Mouse (Mus musculus) forebrain, postnatal 0 days (tissue): ENCODE measurements around the gene Shisa6. TPM values are rescaled to one million over a fixed set of nuclear protein-coding genes. Genes with fewer than 3 reads are reported as not detected.

Experiments used
- ATAC-seq: fragments of 200-750 bp; cut with Nextera tagmentation; 2 replicates; pipeline ENCODE4 v1.8.0; 2017; ENCODE audit warnings: mild to moderate bottlenecking, moderate library complexity
- DNase-seq: peaks from one replicate; pipeline ENCODE4 v3.0.0-alpha.2; 2015
- H3K27ac ChIP-seq: fragments of 300-500 bp; sonication (generic); 2 replicates; pipeline ENCODE4 v1.5.1; 2014; ENCODE audit warnings: low read depth, mild to moderate bottlenecking, antibody characterized with exemption, low read length, moderate library complexity, mixed read lengths
- H3K27me3 ChIP-seq: fragments of 300-500 bp; sonication (generic); 2 replicates; pipeline ENCODE4 v1.6.1; 2014; ENCODE audit warnings: mild to moderate bottlenecking, low read length, mixed read lengths; ENCODE audit not compliant: insufficient read depth
- H3K36me3 ChIP-seq: fragments of 300-500 bp; sonication (generic); 2 replicates; pipeline ENCODE4 v1.6.1; 2014; ENCODE audit warnings: mild to moderate bottlenecking, moderate library complexity; ENCODE audit not compliant: insufficient read depth
- H3K4me1 ChIP-seq: fragments of 300-500 bp; sonication (generic); 2 replicates; pipeline ENCODE4 v1.6.1; 2014; ENCODE audit warnings: antibody characterized with exemption; ENCODE audit not compliant: insufficient read depth
- H3K4me2 ChIP-seq: fragments of 300-500 bp; sonication (generic); 2 replicates; pipeline ENCODE4 v1.6.1; 2014; ENCODE audit warnings: low read depth, mild to moderate bottlenecking, moderate library complexity
- H3K4me3 ChIP-seq: fragments of 300-500 bp; sonication (generic); 2 replicates; pipeline ENCODE4 v1.5.1; 2014; ENCODE audit warnings: low read depth, low read length, mixed read lengths
- H3K9ac ChIP-seq: fragments of 300-500 bp; sonication (generic); 2 replicates; pipeline ENCODE4 v1.6.1; 2014; ENCODE audit warnings: mild to moderate bottlenecking
- H3K9me3 ChIP-seq: fragments of 300-500 bp; sonication (generic); 2 replicates; pipeline ENCODE4 v1.6.1; 2016; ENCODE audit warnings: low read length
- CTCF ChIP-seq: sonication (generic); IDR thresholded peaks from 2 replicates; pipeline ENCODE4 v1.5.1; 2016; ENCODE audit warnings: antibody characterized with exemption, control low read depth, low read depth
- WGBS: fragments of 180-500 bp; shearing (Covaris S2); extraction: QIAGEN DNeasy Blood & Tissue Kit; methylation state at CpG from one replicate; pipeline ENCODE4 v1.1.7; 2014; 5-methylcytosine and 5-hydroxymethylcytosine counted together
- polyA plus RNA-seq: library from polyadenylated mRNA; unstranded; fragments of >200 nt; fragmentation: Nextera tagmentation; extraction: Ambion mirVana; gene quantifications from 2 replicates; pipeline ENCODE4 v1.2.1, GENCODE M21; 2015
- total RNA-seq: library from RNA; depleted of rRNA; stranded (reverse); fragments of >200 nt; gene quantifications from 2 replicates; pipeline ENCODE4 v1.2.3, GENCODE M21; 2014

Shisa6 gene
- total and polyA plus RNA-seq, 2 experiments from 2014 or later, result 4.0 to 10.0 TPM

DNA sequence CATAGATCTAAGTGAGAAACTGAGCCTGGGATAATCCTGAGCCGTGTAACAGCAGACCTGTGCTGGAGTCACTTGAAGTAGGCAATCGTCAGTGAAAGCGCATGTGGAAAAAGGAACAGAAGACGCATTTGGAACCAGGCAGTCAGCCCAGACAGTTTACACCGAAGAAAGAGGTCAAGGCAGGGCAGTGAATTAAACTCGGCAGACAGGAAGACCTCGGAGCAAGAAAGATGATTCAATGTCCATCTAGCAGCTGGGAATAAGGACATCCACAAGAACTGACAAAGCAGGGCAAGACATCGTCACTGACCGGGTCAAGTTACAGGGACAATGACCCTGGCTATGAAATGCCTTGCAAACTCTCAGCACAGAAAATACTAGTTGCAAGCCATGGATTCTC, 10.1 kb upstream of the Shisa6 start:
- ATAC-seq, result no peak
- Histone ChIP-seq H3K4me2 (no peak overlapping the region), H3K9ac (no peak overlapping the region), H3K27ac (no peak overlapping the region), H3K9me3 (no peaks in the 10 kb centered on the region), H3K4me1 (no peaks in the 10 kb centered on the region), H3K4me3 (no peak overlapping the region), H3K27me3 (no peaks in the 10 kb centered on the region), H3K36me3 (no peaks in the 10 kb centered on the region)
- no peak for TF ChIP-seq CTCF
- 84% methylated on average over 9 of the region's 9 CpGs for WGBS
- DNase-seq, result no peak

DNA sequence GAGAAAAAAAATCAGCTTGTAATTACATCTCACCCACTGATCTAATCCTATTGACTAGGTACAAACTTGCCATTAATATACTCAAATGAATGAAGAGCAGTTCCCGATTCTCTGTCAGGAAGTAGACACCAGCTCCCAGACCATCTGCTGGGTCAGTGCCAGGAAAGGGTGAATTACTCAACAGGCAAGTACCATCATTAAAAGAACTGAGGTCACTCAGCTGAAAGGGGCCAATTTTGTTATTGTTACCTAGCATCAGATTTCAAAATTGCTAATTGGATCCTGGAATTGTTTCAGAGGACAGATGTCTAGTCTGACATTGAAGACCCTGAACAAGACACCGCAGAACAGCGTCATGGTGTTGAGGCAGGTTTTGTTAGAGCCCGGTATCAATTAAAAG, 9.4 kb upstream of the Shisa6 start:
- Histone ChIP-seq H3K9me3 (no peaks in the 10 kb centered on the region), H3K4me2 (no peak overlapping the region), H3K27me3 (no peaks in the 10 kb centered on the region), H3K4me3 (no peak overlapping the region), H3K9ac (no peak overlapping the region), H3K36me3 (no peaks in the 10 kb centered on the region), H3K27ac (no peak overlapping the region), H3K4me1 (no peaks in the 10 kb centered on the region)
- TF ChIP-seq CTCF, result no peak
- DNase-seq (no peak), ATAC-seq (no peak)
- 30% methylated on average over 4 of the region's 4 CpGs for WGBS

GRCm38 (mm10) chr11:66534291-66534690, 8.5 kb upstream of the Shisa6 start:
- H3K27me3 ChIP-seq, result no peaks in the 10 kb centered on the region
- H3K4me1 ChIP-seq, result no peaks in the 10 kb centered on the region
- DNase-seq, result no peak
- no peak overlapping the region for H3K4me3 ChIP-seq
- 50% methylated on average over 4 of the region's 4 CpGs for WGBS
- H3K9me3 ChIP-seq, result no peaks in the 10 kb centered on the region
- TF ChIP-seq CTCF, result no peak
- no peak overlapping the region for H3K4me2 ChIP-seq
- ATAC-seq, result no peak
- H3K9ac ChIP-seq, result no peak overlapping the region
- H3K27ac ChIP-seq, result no peak overlapping the region
- H3K36me3 ChIP-seq, result no peaks in the 10 kb centered on the region

DNA sequence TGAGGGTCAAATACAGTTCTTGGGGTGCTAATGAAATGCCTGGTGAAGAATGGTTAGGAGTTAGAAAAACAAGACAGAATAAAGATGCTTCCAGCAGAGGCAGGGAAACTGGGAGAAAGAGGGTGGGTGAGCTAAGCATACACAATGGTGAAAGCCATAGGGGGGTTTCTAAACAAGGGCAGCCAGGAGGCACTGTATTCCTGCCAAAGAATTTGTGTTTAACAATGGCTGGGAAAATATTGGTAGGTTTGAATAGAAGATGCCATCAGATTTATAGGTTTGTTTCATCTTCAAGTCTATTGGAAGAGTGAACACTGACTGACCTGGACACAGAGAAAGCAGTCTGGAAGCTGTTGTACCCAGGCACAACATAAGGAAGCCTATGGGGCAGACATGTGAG, 2.4 kb upstream of the Shisa6 start:
- Histone ChIP-seq H3K27ac (no peak overlapping the region), H3K27me3 (peaks cover 12% of the 10 kb centered on the region; the same call in 1 of the 2 replicates), H3K4me2 (peak overlapping the region; percentile 93; the same call in 1 of the 2 replicates), H3K4me3 (no peak overlapping the region), H3K36me3 (no peaks in the 10 kb centered on the region), H3K9me3 (no peaks in the 10 kb centered on the region), H3K9ac (no peak overlapping the region), H3K4me1 (0 out of 2 replicates have a peak, but pooled peaks cover 4% of the 10 kb centered on the region)
- DNase-seq (peak; percentile 24), ATAC-seq (no peak)
- peak; percentile 11; the same call in 1 of the 2 replicates for TF ChIP-seq CTCF

DNA sequence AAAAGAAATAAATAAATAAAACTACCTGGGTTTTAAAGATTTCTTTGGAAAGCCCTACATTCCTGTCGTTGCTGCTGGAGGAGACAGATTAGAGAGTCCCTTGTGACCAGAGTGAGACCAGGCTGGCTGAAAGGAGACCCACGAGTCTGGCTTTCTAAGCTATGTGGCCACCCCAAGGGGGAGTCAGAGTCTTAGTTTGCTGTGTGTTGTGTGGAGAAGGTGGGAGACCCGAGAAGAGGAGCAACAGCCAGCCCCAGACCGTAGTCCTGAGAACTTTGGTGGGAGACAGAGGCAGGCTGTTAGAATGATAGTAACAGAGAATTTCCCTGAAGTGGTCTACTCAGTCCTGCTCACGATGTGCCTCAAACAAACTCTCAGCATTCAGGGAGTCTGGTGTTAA, 1.6 kb upstream of the Shisa6 start:
- Histone ChIP-seq H3K27me3 (peaks cover 12% of the 10 kb centered on the region; the same call in 1 of the 2 replicates), H3K4me2 (peak overlapping the region; percentile 93), H3K27ac (no peak overlapping the region), H3K9ac (no peak overlapping the region), H3K4me3 (no peak overlapping the region; the same call in 1 of the 2 replicates), H3K4me1 (0 out of 2 replicates have a peak, but pooled peaks cover 4% of the 10 kb centered on the region), H3K36me3 (no peaks in the 10 kb centered on the region), H3K9me3 (no peaks in the 10 kb centered on the region)
- ATAC-seq, result peak; percentile 42
- TF ChIP-seq CTCF, result peak; percentile 47
- 2% methylated on average over 5 of the region's 5 CpGs for WGBS
- peak; percentile 47 for DNase-seq

DNA sequence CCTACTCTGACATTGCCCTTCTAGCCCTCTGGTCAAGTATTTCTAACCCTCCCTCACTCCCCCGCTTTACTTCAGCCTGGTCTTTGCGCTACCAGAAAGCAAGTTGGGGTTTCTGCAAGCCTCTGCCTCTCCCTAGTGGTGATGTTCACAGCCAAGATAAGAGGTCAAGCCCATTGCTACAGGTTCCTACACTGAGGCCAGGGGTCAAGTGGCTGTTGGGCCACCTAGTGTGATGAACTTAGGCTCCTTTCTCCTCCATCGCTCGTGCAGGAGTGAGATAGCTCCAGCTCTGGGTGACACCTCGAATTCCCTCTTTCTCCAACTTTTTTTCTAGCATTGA, 1.2 kb upstream of the Shisa6 start:
- Histone ChIP-seq H3K27me3 (peaks cover 12% of the 10 kb centered on the region; the same call in 1 of the 2 replicates), H3K9ac (no peak overlapping the region), H3K9me3 (no peaks in the 10 kb centered on the region), H3K27ac (no peak overlapping the region), H3K36me3 (no peaks in the 10 kb centered on the region), H3K4me3 (peak overlapping the region; percentile 70), H3K4me1 (0 out of 2 replicates have a peak, but pooled peaks cover 4% of the 10 kb centered on the region), H3K4me2 (peak overlapping the region; percentile 93)
- DNase-seq, result no peak
- 3% methylated on average over 5 of the region's 5 CpGs for WGBS
- peak; percentile 30; the same call in 1 of the 2 replicates for ATAC-seq
- peak; percentile 62 for TF ChIP-seq CTCF

- Histone ChIP-seq H3K36me3 (no peaks in the 10 kb centered on the region), H3K9ac (peak overlapping the region; percentile 60), H3K4me2 (peak overlapping the region; percentile 93), H3K9me3 (no peaks in the 10 kb centered on the region), H3K27me3 (peaks cover 12% of the 10 kb centered on the region; the same call in 1 of the 2 replicates), H3K4me3 (peak overlapping the region; percentile 70), H3K4me1 (0 out of 2 replicates have a peak, but pooled peaks cover 4% of the 10 kb centered on the region), H3K27ac (peak overlapping the region; percentile 59)
- WGBS, result 2% methylated on average over 93 of the region's 126 CpGs
- no peak for TF ChIP-seq CTCF
- DNase-seq (peak; percentile 66), ATAC-seq (peak; percentile 87)
Observed at GRCm38 (mm10) chr11:66526046-66526980, 549 bp upstream of the Shisa6 start.
